Mouse (Mus musculus): ENCODE data around the gene Rcsd1.

DNA sequence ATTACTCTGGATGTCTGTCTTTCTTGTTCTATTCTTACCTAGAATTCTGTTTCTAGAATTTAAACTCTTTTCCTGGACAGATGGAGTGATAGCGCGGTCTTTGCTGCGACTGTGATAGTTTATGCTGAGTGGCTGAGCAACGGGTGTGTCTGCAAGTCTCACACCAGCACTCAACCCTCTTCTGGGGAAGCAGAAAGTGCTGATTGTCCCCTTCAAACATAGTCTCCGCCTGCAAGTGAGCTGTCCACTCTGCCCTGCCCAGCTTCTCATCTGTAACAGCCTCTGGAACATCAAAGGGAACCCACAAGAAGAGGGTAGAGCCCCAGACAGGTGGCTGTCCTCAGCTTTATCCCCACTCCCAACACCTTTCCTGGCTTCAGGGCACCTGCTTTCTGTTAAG, 19.7 kb downstream of the Rcsd1 start:
- TF ChIP-seq CTCF (IDR thresholded peaks at IDR 0.05) (no peak), EP300 (IDR thresholded peaks at IDR 0.05; ENCODE audit: insufficient read depth, low read depth, low read length) (no peak)

Data from heart, adult 2 months (tissue).